Mouse (Mus musculus) gonadal fat pad, adult 2 months (tissue): ENCODE results near the gene Large2. TPM values are rescaled to one million over a fixed set of nuclear protein-coding genes. Genes with fewer than 3 reads are reported as not detected.

Experiments used
- DNase-seq: peaks from one replicate; pipeline ENCODE4 v3.0.0-alpha.2; 2012; ENCODE audit warnings: low read depth
- polyA plus RNA-seq: library from polyadenylated mRNA; depleted of rRNA; stranded (reverse); fragments of >200 nt; gene quantifications from 2 replicates; pipeline ENCODE4 v1.2.3, GENCODE M21; 2012; rRNA removed

Large2 gene
- polyA plus RNA-seq, 1 experiment: 22.6 TPM

DNA sequence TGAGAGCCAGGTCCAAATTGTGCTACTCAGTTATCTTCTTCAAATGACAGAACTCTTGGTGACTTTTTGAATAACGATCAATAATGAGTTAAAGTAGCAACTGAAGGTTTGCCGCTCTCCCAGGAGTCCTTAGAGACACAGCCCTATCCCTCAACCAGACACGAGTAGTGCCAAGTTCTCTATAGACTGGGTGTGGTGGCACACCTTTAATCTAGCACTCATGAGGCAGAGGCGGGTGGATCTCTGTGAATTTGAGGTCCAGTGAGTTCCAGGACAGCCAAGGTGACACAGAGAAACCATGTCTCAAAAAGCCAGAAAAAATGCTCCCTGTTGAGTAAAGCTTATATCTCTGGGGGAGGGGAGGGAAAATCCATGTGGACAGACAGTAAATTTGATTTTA, 47.1 kb downstream of the Large2 start:
- no peak for DNase-seq

DNA sequence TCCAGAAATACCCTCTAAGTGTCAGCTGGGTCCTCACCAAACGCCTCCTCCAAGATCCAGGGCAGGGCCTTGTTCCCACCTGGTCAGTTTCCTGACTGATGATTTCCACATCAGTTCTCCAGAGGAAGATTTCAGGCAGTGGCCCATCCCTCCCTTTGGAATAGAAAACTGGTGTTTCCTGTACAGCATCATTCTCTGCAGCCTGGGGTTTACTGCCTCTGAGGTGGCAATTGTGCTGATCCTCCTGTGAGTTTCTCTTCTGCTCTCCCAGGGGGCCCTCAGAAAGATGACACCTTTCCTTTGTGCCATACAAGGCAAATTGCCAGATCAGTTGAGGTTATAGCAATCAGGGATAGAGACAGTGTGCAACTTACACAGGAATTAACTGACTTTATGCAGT, 48.4 kb downstream of the Large2 start:
- no peak for DNase-seq

DNA sequence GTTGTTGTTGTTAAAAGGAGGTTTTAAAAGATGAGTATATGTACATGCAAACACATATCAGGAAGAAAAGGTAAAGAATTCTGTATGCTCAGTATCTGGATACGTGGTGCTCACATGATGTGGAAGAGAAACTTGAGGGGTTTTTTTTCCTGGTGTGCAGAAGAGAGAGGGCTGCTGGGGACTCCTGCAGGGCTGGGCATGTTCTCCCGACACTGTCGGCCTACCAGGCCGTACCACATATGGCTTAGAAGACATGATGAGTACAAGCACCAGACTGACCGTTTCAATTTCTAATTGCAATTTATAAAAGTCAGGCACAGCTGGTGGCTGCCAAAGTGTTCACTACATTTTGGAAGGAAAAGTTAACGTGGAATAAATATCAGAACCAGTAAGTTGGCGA, 49.0 kb downstream of the Large2 start:
- DNase-seq: no peak

DNA sequence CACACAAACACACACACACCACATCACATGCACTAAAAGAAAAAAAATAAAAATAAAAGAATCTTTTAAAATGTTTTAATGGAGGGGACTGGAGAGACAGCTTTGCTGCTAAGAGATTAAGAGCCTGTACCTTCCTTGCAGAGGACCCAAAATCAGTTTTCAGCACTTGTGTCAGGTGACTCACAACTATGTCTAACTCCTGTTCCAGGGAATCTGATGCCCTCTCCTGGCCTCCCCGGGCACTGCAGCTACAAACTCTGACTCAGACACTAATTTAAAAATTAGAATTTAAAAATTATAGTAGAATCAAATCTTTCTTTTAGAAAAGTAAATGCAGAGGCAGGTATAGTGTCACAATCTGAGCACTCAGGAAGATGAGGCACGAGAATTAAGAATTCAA, 52.0 kb downstream of the Large2 start:
- no peak for DNase-seq

DNA sequence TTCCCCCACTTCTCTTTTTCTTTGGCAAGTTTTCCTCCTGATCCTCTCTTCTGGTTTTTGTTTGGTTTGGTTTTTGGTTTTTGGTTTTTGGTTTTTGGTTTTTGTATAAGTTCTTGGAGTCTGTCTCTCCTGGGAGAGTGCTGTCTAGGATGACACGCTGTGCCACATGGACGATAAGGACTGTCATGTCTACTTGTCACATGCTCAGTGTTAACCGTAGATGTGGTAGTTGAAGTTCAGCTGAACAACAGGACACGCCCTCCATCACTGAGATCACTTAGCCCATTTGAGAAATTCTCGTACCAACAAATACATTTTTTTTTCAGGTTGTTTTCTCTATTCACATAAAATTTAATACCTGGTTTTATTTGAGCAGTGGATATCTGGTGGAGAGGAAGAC, 57.4 kb downstream of the Large2 start:
- DNase-seq: no peak

DNA sequence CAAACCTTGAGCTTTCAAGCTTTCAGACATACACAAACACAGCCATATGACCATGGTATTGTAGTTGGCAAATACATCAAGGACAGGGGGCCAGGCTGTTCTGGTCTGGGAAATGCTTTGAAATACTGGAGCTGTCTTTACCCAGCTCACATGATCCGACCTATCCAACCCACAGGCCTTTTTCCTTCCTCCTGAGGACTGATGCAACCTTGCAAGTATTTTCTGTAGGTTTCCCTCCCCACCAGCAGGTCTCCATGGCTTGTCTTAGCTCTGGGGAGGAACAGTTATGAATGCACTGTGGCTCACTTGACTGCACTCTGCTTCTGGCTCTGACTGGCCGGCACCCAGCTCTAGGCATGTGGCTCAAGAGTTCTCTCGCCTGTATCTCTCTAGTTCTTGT, 58.0 kb downstream of the Large2 start:
- no peak for DNase-seq

Other genes starting within 250 kb of the Large2 start
- gene Pex16, start 193 bp downstream of the Large2 start, polyA plus RNA-seq: 96.0 and 180 TPM in 2 replicates
- 6.0 and 7.5 TPM in 2 replicates for gene 1700029I15Rik, start 7.7 kb upstream of the Large2 start, polyA plus RNA-seq
- 13.6 and 18.1 TPM in 2 replicates for gene Mapk8ip1, start 26.4 kb upstream of the Large2 start, polyA plus RNA-seq
- 28.7 and 30.9 TPM in 2 replicates for gene Cry2, start 59.2 kb upstream of the Large2 start, polyA plus RNA-seq
- gene Slc35c1, start 85.7 kb upstream of the Large2 start, polyA plus RNA-seq: 43.0 and 57.1 TPM in 2 replicates
- 43.6 and 77.9 TPM in 2 replicates for gene Chst1, start 224.8 kb upstream of the Large2 start, polyA plus RNA-seq